Mouse (Mus musculus) bone marrow, adult 2 months (tissue): ENCODE measurements around the gene Foxe3. TPM values are rescaled to one million over a fixed set of nuclear protein-coding genes. Genes with fewer than 3 reads are reported as not detected.

Experiments
- H3K27ac ChIP-seq: fragments of 200-500 bp; 2 replicates; pipeline ENCODE4 v1.5.1; 2012; ENCODE audit warnings: low read depth, mild to moderate bottlenecking, control low read depth, inconsistent platforms, low read length; ENCODE audit not compliant: control insufficient read depth, poor library complexity, insufficient read depth
- H3K4me1 ChIP-seq: fragments of 200-500 bp; 2 replicates; pipeline ENCODE4 v1.6.1; 2011; ENCODE audit warnings: low read length; ENCODE audit not compliant: control insufficient read depth, insufficient read depth
- H3K4me3 ChIP-seq: fragments of 200-500 bp; replicated peaks from 2 replicates; pipeline ENCODE3; 2011; ENCODE audit warnings: mild to moderate bottlenecking, low read depth, low read length, control low read depth; ENCODE audit not compliant: control insufficient read depth
- CTCF ChIP-seq: fragments of 200-500 bp; IDR thresholded peaks from 2 replicates; pipeline ENCODE4 v1.5.1; 2011; ENCODE audit warnings: low read length, control low read depth; ENCODE audit not compliant: control insufficient read depth, insufficient read depth
- POLR2A ChIP-seq: fragments of 200-500 bp; IDR thresholded peaks from 2 replicates; pipeline ENCODE4 v1.6.1; 2011; ENCODE audit warnings: low read depth, mild to moderate bottlenecking, control low read depth, low read length, borderline replicate concordance; ENCODE audit not compliant: control insufficient read depth
- WGBS: fragments of 180-500 bp; shearing (Covaris S2); methylation state at CpG from one replicate; pipeline ENCODE4 v1.1.7; 2018; 5-methylcytosine and 5-hydroxymethylcytosine counted together
- polyA plus RNA-seq: library from polyadenylated mRNA; stranded (reverse); fragments of >200 nt; gene quantifications from 2 replicates; pipeline ENCODE4 v1.2.4, GENCODE M21; 2011; ENCODE audit warnings: low replicate concordance; ENCODE audit not compliant: missing spikeins, insufficient read depth, insufficient read length

Foxe3 gene
- polyA plus RNA-seq, 1 experiment, result not detected

DNA sequence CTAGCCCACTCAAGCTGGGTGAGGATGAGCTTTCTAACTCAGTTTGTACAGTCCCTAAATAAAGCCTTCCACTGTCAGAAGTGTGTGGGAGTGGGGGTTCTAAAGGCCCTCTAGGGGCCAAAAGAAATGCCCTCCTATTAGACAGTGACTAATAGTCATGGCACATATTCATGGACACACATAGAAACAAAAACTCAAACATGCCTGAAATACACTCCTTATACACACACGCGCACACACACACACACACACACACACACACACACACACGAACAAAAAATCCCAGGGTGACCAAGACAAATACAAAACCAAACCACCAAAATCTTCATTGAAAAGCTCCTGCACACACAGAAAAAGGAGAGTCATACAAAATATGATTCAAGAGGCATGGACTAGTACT lies 20.3 kb downstream of the Foxe3 start:
- no peak overlapping the region for H3K27ac ChIP-seq
- TF ChIP-seq CTCF, result no peak
- TF ChIP-seq POLR2A, result no peak
- no peaks in the 10 kb centered on the region; the same call in 1 of the 2 replicates for H3K4me1 ChIP-seq
- WGBS, result 79% methylated on average over 3 of the region's 3 CpGs
- no peak overlapping the region for H3K4me3 ChIP-seq

DNA sequence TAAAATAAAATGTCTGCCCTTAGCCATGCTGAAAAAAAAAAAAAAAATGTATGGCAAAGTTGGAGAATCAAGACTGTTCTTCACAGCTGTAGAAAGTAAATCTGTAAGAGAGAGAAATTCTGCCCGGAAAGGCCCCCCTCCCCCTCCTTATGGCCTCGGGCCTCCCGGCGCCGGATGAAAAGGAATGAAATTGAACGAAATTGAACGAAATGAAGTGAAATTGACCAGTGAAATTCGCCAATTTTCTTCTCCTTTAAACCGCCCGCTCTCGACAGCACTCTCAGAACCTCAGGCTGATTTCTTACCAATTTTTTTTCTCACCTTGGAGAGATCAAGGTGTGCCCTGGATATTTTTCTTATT lies 22.4 kb downstream of the Foxe3 start:
- WGBS, result 18% methylated on average over 11 of the region's 11 CpGs
- TF ChIP-seq POLR2A (no peak), CTCF (no peak)
- Histone ChIP-seq H3K4me1 (no peaks in the 10 kb centered on the region), H3K27ac (no peak overlapping the region), H3K4me3 (no peak overlapping the region)

DNA sequence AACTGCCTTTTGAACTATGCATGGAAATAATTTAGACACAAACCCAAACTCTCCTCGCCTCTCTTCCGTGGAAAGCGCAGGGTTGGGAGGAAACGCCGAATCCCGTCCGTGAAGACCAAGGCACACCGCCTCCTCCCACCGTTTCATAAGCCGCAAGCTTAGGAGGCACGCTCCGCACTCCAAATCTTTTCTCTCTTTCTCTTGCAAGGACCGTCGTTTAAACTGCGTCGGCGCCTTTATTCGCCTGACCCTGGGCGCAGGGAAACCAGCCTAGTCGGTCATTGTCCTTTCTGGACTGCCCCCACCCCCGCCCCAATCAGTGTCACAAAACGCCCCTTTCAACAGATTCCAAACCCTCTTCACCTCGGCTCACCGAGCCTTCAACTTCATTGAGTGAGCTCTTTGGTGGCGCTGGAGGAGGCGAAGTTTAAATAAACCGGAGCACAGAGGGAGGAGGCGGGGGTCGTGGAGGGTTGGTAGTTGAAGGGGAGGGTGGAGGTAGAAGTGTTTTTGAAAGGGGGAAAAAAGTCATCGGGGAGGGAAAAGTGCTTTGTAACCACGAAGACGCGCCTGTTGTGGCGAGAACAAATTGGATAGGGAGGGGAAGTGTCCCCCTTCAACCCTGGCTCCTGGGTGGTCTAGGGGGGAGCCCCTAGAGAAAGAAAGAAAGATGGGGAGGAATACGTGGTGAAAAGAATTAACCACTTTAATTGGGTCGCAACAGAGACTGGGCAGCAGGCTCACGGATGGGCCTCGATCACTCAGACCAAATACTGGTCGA lies 23.0 kb downstream of the Foxe3 start:
- no peak overlapping the region for H3K27ac ChIP-seq
- TF ChIP-seq POLR2A, result no peak
- no peak for TF ChIP-seq CTCF
- no peak overlapping the region for H3K4me3 ChIP-seq
- no peaks in the 10 kb centered on the region for H3K4me1 ChIP-seq
- 5% methylated on average over 39 of the region's 39 CpGs for WGBS

DNA sequence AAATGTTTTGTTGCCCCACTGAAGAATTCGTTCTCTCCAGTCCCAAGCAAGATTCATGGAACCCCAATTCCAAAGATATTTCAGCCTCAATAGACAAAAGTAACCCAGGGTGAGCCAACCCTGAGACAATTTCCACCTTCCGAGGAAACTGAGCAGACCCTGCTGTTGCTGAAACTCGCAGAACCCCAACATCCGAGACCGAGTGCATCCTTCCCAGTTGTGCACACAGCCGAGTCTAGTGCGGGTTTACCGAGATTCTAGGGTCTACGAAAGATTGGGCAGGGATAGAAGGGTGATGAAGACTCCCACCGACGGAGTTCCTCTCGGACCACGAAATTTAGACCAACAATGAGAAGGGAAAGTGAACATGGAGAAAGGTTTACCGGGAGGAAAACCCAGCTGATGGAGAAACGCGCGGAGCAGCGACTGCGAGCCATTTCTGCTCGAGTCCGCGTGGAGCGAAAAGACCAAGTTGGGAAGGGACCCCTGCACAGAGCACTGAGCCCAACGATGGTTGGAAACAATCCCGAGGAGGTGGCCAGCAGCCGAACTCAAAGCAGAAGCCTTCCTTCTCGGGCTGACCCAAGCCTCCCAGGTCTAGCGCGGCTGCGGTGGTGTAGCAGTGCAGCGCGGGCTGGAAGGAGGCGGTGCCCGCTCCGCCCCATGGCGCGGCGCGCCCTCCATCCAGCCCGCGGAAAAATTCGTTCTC lies 24.0 kb downstream of the Foxe3 start:
- no peak overlapping the region; the same call in 1 of the 2 replicates for H3K27ac ChIP-seq
- no peak overlapping the region for H3K4me3 ChIP-seq
- 2% methylated on average over 42 of the region's 42 CpGs for WGBS
- TF ChIP-seq CTCF (no peak), POLR2A (no peak)
- H3K4me1 ChIP-seq, result no peaks in the 10 kb centered on the region

DNA sequence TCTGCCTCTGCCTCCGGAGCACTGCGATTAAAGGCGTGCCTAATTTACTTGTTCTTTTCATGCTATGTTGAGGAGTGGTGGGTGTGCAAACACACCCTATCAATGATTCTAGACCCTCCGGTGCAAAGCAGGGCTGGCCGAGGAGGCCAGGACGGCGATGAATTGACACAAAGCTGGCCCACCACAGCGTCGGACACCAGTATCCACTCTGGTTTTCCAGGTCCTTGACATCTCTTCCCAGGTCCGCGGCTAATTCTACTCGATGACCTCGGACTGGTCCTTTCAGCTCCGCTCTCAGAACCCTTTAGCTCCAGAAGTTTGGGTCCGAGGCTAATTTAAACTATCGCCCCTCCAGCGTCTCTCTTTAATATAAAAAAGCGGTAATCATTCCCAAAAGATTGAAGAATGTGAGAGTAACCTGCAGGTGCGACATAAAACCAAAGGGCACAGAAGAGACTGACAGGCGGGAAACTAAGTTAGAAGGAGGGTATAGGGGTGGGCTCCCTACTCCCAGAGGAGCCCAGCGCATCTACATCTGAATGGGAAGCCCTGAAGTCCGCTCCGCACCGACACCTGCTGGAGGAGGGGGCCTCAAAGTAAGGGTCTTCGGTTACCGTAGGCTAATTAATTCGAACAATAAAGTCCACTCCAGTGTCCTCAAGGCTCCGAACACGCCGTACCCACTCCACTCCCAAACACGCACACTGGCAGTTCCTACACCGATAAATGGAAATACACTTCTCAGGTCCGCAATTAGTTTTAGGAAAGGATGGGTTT lies 24.8 kb downstream of the Foxe3 start:
- 14% methylated on average over 33 of the region's 33 CpGs for WGBS
- Histone ChIP-seq H3K4me1 (no peaks in the 10 kb centered on the region), H3K4me3 (no peak overlapping the region), H3K27ac (no peak overlapping the region)
- TF ChIP-seq CTCF (no peak), POLR2A (no peak)

DNA sequence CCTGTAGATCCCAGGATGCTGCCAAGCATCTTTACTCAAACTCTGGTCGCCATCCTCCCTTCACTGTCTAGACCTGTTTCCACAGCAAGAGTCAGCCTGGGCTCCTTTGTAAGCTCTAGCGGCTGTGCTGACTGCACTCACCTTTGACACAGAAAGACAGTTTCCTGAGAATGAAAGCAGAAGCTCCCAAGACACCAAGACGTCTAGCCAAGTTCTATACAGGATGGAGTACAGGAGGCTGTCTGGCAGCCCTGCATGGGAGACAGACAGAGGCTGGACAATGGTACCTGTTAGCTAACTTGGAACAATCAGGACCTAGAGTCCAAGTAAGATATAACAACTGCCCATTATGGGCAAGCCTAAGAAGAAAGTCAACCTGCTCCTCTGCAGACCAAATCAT lies 25.9 kb downstream of the Foxe3 start:
- Histone ChIP-seq H3K27ac (no peak overlapping the region), H3K4me3 (no peak overlapping the region), H3K4me1 (no peaks in the 10 kb centered on the region)
- WGBS, result 10% methylated on average over 3 of the region's 3 CpGs
- no peak for TF ChIP-seq CTCF

DNA sequence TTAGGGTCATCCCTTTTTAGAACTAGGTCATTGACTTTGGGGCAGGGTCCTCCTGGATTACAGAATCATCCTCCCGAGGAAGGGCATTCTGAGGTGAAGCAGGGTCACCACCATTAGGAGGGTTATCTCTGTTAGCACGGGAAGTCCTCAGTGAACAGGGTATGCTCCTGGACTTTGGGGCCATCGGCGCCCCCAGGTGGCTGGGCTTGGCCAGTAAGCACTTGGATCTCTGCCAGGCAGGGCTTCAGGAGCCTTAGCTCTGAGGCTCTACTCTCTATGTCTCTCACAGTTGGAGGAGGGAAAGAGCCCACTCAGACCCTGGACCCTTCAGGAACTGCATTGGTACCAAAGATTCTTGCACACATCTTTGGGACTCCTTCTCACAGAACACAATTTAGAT lies 28.0 kb downstream of the Foxe3 start:
- 8% methylated on average over 4 of the region's 4 CpGs for WGBS
- no peaks in the 10 kb centered on the region for H3K4me1 ChIP-seq

DNA sequence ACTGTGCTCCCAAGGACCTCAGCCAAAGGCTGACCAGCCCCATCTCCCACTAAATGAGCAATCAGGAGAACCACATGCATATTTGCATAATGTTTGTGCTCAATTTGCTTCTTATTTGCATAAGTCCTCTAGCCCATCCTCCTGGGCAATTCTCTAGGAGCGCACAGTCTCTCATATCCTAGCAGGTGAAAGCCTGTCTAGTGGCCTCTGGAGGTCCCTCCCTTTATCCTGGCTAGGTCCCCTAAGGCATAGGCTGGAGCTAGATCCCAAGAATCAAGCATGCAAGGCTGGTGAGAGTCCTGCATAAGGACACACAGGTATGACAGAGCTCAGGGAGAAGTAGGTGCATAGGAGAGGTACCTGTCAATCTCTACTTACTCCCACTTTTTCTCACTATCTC lies 43.6 kb downstream of the Foxe3 start:
- TF ChIP-seq POLR2A (no peak), CTCF (no peak)
- WGBS, result 83% methylated on average over 1 of the region's 1 CpGs
- no peaks in the 10 kb centered on the region for H3K4me1 ChIP-seq
- H3K4me3 ChIP-seq, result no peak overlapping the region
- no peak overlapping the region for H3K27ac ChIP-seq

More for the DNA sequence above, 28.0 kb downstream of the Foxe3 start:
- Histone ChIP-seq H3K4me3 (no peak overlapping the region), H3K27ac (no peak overlapping the region)
- TF ChIP-seq CTCF, result peak; percentile 31; the same call in 1 of the 2 replicates
- TF ChIP-seq POLR2A, result no peak
